Mouse (Mus musculus) stomach, embryonic 14.5 days (tissue): Measurements from ENCODE around the gene Ttll3. TPM values are rescaled to one million over a fixed set of nuclear protein-coding genes. Genes with fewer than 3 reads are reported as not detected.

Source experiments
- ATAC-seq: fragments of 200-750 bp; cut with Nextera tagmentation; 2 replicates; pipeline ENCODE4 v1.8.0; 2017; ENCODE audit warnings: low read depth, moderate TSS enrichment; ENCODE audit not compliant: insufficient number of reproducible peaks, insufficient read depth, low FRiP score
- H3K27ac ChIP-seq: fragments of 300-500 bp; sonication (generic); 2 replicates; pipeline ENCODE4 v1.5.1; 2014; ENCODE audit warnings: mild to moderate bottlenecking, low read length, moderate library complexity, mixed read lengths
- H3K27me3 ChIP-seq: fragments of 300-500 bp; sonication (generic); 2 replicates; pipeline ENCODE4 v1.6.1; 2014; ENCODE audit warnings: low read length, control low read depth, mixed read lengths; ENCODE audit not compliant: control insufficient read depth, insufficient read depth
- H3K36me3 ChIP-seq: fragments of 300-500 bp; sonication (generic); 2 replicates; pipeline ENCODE4 v1.6.1; 2014; ENCODE audit warnings: mild to moderate bottlenecking, control low read depth, low read length, moderate library complexity, mixed read lengths; ENCODE audit not compliant: control insufficient read depth, insufficient read depth
- H3K4me1 ChIP-seq: fragments of 300-500 bp; sonication (generic); 2 replicates; pipeline ENCODE4 v1.6.1; 2014; ENCODE audit warnings: low read length, control low read depth, mixed read lengths; ENCODE audit not compliant: control insufficient read depth, insufficient read depth
- H3K4me2 ChIP-seq: fragments of 300-500 bp; sonication (generic); replicated peaks from 2 replicates; pipeline ENCODE4 v1.6.1; 2014; ENCODE audit warnings: low read depth, low read length, control low read depth
- H3K4me3 ChIP-seq: fragments of 300-500 bp; sonication (generic); 2 replicates; pipeline ENCODE4 v1.5.1; 2014; ENCODE audit warnings: low read depth, low read length, control low read depth
- H3K9ac ChIP-seq: fragments of 300-500 bp; sonication (generic); replicated peaks from 2 replicates; pipeline ENCODE4 v1.6.1; 2014; ENCODE audit warnings: low read depth, mild to moderate bottlenecking, control low read depth, low read length, moderate library complexity, mixed read lengths
- H3K9me3 ChIP-seq: fragments of 300-500 bp; sonication (generic); 2 replicates; pipeline ENCODE4 v1.6.1; 2016; ENCODE audit warnings: low read depth, low read length, control low read depth; ENCODE audit not compliant: control insufficient read depth
- WGBS: fragments of 180-500 bp; shearing (Covaris S2); extraction: QIAGEN DNeasy Blood & Tissue Kit; methylation state at CpG from one replicate; pipeline ENCODE4 v1.1.7; 2014; 5-methylcytosine and 5-hydroxymethylcytosine counted together
- polyA plus RNA-seq: library from polyadenylated mRNA; unstranded; fragments of >200 nt; fragmentation: Nextera tagmentation; extraction: Ambion mirVana; gene quantifications from 2 replicates; pipeline ENCODE4 v1.2.1, GENCODE M21; 2014

Ttll3 gene
- polyA plus RNA-seq, 1 experiment from 2014 or later, result 2.6 TPM

DNA sequence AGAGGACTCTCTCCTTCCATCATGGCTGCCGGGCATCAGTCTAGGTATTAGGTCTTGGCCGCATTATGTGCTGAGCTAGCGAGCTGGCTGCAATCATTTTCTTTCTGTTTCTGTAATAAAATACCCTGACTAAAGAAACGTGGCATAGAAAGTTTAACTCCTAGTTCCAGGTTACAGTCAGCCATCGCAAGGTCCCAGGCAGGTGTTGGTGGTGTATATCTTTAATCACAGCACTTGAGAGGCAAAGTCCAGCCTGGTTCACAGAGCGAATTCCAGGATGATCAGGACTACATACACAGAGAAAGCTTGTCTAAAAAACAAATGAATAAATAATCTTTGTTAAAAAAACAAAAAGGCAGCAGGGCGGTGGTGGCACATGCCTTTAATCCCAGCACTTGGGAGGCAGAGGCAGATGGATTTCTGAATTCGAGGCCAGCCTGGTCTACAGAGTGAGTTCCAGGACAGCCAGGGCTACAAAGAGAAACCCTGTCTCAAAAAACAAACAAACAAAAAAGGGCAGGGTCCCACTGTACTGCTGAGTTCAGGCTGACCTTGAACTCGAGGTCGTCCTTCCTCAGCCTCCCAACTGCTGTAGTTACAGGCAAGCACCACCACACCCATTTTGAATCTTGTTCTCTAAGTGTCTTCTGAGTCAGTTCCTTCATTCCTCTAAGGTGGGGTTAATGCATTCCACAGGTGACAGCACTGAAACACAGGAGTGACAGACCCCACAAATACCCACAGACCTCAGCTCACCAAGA lies 7.4 kb downstream of the Ttll3 start:
- no peak overlapping the region for H3K4me3 ChIP-seq
- no peak overlapping the region for H3K27ac ChIP-seq
- no peak for ATAC-seq
- no peaks in the 10 kb centered on the region for H3K27me3 ChIP-seq
- 0 out of 2 replicates have a peak, but pooled peaks cover 3% of the 10 kb centered on the region for H3K36me3 ChIP-seq
- no peak overlapping the region for H3K9ac ChIP-seq
- no peaks in the 10 kb centered on the region for H3K9me3 ChIP-seq
- no peak overlapping the region for H3K4me2 ChIP-seq
- H3K4me1 ChIP-seq, result peaks cover 7% of the 10 kb centered on the region
- WGBS, result 85% methylated on average over 10 of the region's 10 CpGs

DNA sequence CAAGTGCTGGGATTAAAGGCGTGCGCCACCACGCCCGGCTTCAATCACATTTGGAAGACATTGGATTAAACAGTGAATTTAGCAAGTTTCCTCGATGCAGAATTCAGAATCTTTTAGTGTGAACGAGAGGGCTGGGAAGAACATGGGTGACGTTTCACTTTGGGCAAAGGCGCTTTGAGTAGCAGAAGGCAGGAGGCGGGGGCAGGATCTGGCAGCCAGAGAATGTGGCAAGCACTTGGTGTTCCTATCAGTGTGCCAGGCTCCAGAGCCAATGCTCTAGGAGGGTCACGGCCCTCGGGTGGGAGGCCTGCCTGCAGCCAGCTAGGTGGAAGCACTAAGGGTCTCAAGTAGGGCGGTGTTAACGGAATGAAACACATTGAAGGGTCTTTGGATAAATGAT lies 13.0 kb downstream of the Ttll3 start:
- H3K4me2 ChIP-seq, result no peak overlapping the region
- no peaks in the 10 kb centered on the region for H3K9me3 ChIP-seq
- no peak overlapping the region for H3K9ac ChIP-seq
- H3K36me3 ChIP-seq, result 0 out of 2 replicates have a peak, but pooled peaks cover 3% of the 10 kb centered on the region
- no peaks in the 10 kb centered on the region for H3K4me1 ChIP-seq
- no peak overlapping the region for H3K4me3 ChIP-seq
- ATAC-seq, result no peak
- H3K27ac ChIP-seq, result no peak overlapping the region
- 87% methylated on average over 13 of the region's 13 CpGs for WGBS
- H3K27me3 ChIP-seq, result no peaks in the 10 kb centered on the region

DNA sequence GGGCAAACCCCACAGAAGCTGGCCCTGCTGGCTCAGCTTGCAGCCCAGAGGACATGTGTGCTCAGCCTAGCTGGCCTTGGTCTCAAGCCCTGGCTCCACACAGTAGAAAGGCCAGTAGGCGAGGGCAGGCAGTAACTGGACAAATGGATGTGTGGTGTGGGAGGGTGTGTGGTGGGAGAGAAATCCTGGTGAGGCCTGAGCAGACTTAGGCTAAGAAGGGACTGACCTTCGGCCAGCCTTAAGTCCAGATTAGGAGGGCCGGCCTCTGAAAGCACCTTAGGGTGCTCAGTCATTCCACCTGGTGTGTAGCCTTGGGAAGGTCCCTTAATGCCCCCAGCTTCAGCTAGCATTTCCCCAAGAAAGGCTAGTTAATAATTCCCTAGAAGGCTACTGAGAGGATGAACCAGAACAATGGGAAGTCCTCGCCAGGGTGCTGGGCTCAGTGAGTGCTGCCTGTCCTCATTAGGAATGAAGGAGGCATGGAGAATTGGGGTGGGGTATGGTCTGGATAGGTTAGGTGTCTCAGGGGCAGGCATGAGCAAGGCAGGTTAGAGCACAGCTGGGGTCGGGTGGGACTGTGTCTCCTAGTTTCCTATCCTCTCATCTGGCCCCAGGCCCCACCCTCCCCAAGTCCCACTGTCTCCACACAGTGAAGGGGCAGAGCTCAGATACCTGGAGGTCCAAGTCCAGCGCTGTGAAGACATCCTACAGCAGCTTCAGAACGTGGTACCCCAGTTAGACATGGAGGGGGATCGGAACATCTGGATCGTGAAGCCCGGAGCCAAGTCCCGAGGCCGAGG lies 15.8 kb downstream of the Ttll3 start:
- H3K4me1 ChIP-seq, result no peaks in the 10 kb centered on the region
- H3K27ac ChIP-seq, result no peak overlapping the region
- no peak overlapping the region for H3K4me3 ChIP-seq
- H3K9me3 ChIP-seq, result no peaks in the 10 kb centered on the region
- no peak; the same call in 1 of the 2 replicates for ATAC-seq
- H3K9ac ChIP-seq, result no peak overlapping the region
- H3K36me3 ChIP-seq, result no peaks in the 10 kb centered on the region
- H3K27me3 ChIP-seq, result no peaks in the 10 kb centered on the region
- no peak overlapping the region for H3K4me2 ChIP-seq
- WGBS, result 70% methylated on average over 12 of the region's 12 CpGs

DNA sequence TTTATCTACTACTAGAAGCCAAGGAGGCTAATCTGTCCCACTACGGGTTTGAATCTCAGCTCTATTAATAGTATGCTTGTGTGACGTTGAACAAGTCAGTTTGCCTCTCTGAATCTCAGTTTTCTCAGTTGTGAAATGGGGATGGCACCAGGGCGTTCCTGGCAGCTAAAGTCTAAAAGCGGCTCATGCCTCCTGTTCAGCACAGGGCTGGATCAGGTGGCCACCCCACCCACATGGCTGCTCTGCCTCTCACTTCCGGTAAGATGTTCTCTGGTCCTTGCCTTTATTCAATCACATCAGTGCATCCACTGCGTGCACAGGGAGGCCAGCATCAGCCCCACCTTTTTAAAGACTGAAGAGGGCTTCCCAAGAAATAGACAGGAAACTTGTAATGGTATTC lies 16.4 kb downstream of the Ttll3 start:
- Histone ChIP-seq H3K9ac (no peak overlapping the region), H3K4me2 (no peak overlapping the region), H3K4me1 (no peaks in the 10 kb centered on the region), H3K4me3 (no peak overlapping the region), H3K27ac (no peak overlapping the region), H3K27me3 (no peaks in the 10 kb centered on the region), H3K36me3 (no peaks in the 10 kb centered on the region), H3K9me3 (no peaks in the 10 kb centered on the region)
- no peak for ATAC-seq
- 86% methylated on average over 6 of the region's 6 CpGs for WGBS

DNA sequence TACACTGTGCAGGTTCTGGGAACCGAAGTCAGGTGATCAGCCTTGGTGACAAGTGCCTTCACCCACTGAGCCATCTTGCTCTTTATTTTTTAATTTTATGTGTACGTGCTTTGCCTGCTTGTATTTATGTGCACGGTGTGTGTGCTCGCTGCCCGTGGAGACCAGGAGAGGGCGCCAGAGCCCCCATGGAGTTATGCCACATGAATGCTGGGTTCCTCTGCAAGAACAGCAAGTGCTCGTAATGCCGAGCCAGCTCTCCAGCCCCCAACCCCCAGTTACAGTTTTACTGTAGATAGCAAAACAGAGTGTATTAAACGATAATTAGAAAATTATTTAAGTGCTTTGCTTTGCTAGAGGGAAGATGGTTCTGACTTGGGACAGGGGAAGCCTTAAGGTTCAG lies 17.6 kb downstream of the Ttll3 start:
- no peak overlapping the region for H3K4me3 ChIP-seq
- no peaks in the 10 kb centered on the region for H3K36me3 ChIP-seq
- no peaks in the 10 kb centered on the region for H3K27me3 ChIP-seq
- WGBS, result 78% methylated on average over 9 of the region's 9 CpGs
- H3K27ac ChIP-seq, result no peak overlapping the region
- H3K9me3 ChIP-seq, result no peaks in the 10 kb centered on the region
- ATAC-seq, result no peak
- no peak overlapping the region for H3K4me2 ChIP-seq
- no peak overlapping the region for H3K9ac ChIP-seq
- H3K4me1 ChIP-seq, result no peaks in the 10 kb centered on the region

DNA sequence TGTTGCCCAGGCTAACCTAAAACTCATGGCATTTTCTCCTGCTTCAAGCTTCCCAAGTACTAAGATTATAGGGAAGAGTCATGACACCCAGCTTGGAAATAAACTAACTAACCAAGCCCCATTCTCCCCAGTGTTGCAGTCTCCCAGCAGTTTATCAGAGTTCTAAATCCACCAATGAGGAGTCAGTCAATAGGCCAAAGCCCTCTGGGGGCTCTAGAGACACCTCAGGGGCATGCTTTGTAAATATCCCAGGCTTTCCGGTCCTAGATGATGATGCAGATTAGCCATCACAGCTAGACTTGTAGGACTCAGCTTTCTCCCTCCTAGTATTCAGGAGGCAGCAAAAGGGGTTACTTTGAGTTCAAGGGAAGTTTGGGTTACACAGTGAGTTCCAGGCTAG lies 20.9 kb downstream of the Ttll3 start:
- H3K4me1 ChIP-seq, result no peaks in the 10 kb centered on the region
- no peak overlapping the region for H3K4me2 ChIP-seq
- H3K27me3 ChIP-seq, result no peaks in the 10 kb centered on the region
- no peaks in the 10 kb centered on the region for H3K36me3 ChIP-seq
- no peak overlapping the region for H3K27ac ChIP-seq
- WGBS, result 64% methylated on average over 1 of the region's 1 CpGs
- no peak for ATAC-seq
- H3K4me3 ChIP-seq, result no peak overlapping the region
- H3K9me3 ChIP-seq, result no peaks in the 10 kb centered on the region
- no peak overlapping the region for H3K9ac ChIP-seq

DNA sequence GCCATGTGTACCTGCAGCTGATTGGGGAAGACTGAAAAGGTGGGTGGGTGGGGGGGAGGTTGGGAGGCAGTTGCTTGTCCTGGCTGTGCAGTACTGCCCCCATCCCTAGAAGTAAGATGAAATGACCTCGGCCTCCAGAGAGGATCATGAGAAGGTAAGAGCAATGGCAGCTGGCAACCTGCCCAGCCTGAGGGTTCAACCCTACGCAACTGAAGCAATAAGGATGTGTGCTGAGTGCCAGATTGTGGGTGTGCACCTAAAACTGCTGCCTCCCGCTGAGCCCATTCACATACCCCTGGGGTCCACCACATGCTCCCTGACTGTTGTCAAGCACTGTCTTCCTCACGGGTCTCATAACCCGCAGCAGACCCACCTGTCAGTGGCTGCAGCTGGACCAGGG lies 27.4 kb downstream of the Ttll3 start:
- no peaks in the 10 kb centered on the region for H3K27me3 ChIP-seq
- no peaks in the 10 kb centered on the region for H3K36me3 ChIP-seq
- ATAC-seq, result no peak
- H3K9ac ChIP-seq, result no peak overlapping the region
- peaks cover 10% of the 10 kb centered on the region for H3K4me1 ChIP-seq
- H3K27ac ChIP-seq, result no peak overlapping the region
- WGBS, result 83% methylated on average over 5 of the region's 5 CpGs
- H3K9me3 ChIP-seq, result no peaks in the 10 kb centered on the region
- no peak overlapping the region for H3K4me2 ChIP-seq
- H3K4me3 ChIP-seq, result no peak overlapping the region

DNA sequence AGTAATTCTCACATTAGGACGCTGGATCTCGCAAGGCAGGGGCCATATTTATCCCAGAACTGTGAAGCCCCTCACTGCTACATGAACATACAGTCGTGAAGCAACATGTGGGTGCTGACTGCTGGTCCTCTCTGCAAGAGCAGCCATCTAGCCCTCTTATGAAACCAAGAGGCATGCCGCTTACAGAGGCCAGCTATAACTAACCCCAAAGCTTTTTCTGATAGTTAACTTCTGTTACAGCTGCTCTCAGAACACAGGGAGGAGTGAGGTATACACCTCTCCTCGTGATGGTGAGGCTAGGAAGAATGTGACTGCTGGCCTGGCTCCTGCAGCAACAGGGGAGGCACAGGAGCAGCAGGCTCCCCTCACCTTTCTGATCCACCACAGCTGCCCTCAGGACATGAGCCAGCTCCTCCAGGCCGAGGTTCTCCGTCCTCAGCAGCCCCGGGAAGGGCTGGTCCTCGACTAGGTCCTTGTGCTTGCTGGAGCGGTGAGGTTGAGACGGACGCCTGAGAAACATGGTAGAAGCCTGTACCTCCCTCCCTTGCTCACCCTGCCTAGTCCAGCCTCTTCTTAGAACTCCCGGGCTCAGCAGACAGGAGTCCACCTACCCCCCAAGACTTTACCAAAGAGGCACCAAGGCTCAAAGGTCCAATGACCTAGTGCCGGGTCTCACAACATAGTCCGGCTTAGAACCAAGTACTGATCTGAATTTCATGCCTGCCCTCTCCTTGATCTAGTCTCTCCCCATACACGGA lies 29.6 kb downstream of the Ttll3 start:
- peak overlapping the region; percentile 63 for H3K4me3 ChIP-seq
- peak overlapping the region; percentile 33; the same call in 1 of the 2 replicates for H3K27ac ChIP-seq
- ATAC-seq, result peak; percentile 35; the same call in 1 of the 2 replicates
- peak overlapping the region; percentile 68 for H3K9ac ChIP-seq
- no peaks in the 10 kb centered on the region for H3K27me3 ChIP-seq
- peak overlapping the region; percentile 92 for H3K4me2 ChIP-seq
- H3K9me3 ChIP-seq, result no peaks in the 10 kb centered on the region
- WGBS, result 10% methylated on average over 16 of the region's 16 CpGs
- peaks cover 10% of the 10 kb centered on the region for H3K4me1 ChIP-seq
- H3K36me3 ChIP-seq, result no peaks in the 10 kb centered on the region
